Mouse (Mus musculus): Measurements from ENCODE around the gene Wsb2.
"Not testable (repeated sequence)": the region's sequence is repeated elsewhere in the genome, so short reads cannot be mapped to it uniquely, and the experiment has no call there.

The Wsb2 gene

DNA sequence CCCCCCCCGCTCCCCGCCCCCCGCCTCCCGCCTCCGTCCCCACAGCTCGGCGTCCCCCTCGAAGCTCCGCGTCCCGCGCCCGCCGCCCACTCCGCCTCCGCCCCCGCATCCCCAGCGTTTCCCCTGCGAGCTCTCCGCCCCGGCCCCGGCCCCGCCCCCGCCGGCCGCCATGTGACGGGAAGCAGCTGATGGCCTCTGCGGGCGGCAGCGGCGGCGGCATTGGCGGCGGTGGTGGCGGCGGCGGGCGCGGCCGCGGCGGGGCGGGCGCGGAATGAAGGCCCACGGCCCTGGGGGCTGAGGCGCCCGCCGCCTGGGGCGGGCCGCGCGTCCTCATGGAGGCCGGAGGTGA lies at the start of gene Wsb2:
Wsb2 (plus strand) TSS at position 176 of the 349 bp plus-strand sequence.
- in situ Hi-C loops (cut with MboI, MseI): no loop called here

DNA sequence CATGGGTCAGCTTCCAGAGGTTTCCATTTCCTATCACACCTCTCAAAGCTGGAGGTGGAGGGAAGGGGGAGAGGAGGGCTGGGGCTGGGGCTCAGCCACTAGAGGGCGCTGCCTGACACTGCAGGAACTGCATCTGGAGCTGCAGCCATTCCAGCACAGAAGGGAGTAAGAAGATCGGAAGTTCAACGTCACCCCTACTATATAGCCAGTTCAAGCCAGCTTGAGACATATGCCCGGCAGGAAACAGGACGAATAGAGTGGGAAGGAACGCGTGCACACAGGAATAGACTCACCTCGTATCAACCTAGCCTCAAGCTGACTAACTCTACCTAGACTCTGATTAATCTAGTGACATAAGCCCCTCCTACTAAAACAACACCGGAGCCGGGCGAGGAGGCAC lies 49.4 kb upstream of the Wsb2 start:
- in situ Hi-C loops (cut with MboI, MseI): no loop called here

DNA sequence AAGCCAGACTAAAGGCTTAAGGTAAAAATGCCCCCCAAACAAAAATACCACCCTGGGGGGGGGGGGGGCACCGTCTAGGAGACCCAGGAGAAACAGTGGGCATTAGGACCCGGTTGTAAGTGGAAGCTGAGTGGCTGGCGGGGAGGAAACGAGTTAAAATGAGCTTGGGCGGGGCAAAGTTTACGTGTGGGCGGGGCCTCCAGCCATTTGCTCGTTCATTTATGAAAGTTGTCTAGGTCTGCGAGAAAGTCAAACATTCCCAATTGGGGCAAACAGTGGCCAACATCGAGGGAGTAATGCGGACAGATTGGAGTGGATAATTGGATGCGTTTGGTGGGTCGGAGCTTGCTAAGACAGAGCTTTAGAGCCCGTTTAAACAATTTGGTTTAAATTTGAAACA lies 43.7 kb upstream of the Wsb2 start:
- in situ Hi-C loops (cut with MboI, MseI): loop anchor here (10.0 kb wide), 1 partner anchor 181 kb away; no protein-coding TSS in a partner anchor

DNA sequence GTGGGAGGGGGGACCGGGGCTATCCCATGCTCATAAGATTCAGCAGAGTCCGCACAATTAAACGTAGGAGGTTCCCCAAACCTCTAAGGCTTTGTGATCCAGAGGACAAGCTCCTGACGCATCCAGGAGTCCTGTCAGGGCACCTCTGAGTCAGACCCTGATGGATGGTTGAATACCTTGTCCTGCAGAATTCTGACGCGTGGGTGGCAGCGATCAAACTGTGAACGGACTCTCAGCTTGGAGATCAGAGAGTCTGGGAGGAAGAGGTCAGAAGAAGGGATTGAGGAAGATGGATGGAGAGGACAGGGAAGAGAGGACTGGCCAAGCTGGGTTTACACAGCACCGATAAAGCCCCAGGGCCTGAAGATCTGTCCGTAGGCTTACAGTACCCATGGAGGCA lies 43.2 kb upstream of the Wsb2 start:
- in situ Hi-C loops (cut with MboI, MseI): loop anchor here (10.0 kb wide), 1 partner anchor 181 kb away; no protein-coding TSS in a partner anchor

DNA sequence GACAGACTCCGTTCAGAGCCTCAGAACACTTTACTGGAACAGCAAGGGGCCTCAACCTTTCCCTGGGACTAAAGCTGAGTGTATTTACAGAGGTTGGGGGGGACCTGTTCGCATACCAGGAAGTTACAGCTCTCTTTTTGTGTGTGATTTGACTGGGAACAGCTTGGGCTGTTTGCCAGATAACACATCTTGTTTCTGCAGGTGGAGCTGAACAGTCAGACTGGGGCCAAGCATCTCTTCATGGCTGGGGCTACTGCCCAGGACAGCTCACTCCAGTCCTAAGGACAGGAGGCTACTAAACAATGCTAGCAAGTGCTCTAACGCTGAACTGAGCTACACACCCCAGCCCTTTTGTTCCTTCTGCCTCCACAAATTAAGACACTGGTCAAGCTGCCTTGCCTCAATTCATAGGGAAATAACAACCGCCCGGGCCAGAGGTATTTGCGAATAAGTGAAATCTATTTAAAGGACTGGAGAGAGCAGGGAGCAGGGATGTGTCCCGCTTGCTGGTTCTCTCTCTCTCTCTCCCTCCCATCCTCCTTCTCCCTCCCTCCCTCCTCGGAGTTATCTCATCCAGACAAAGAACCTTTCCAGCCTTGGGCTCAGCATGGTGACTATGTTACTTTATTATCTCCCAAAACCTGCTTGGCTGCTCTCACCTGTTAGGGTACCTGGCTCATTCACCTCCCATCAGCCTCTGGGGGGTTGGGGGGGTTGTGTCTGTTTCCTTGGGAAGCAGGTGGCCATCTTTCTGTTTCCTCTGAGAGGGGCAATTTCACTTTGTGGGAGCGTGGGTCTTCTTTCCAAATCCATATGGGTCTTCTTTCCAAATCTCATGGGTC lies 42.3 kb upstream of the Wsb2 start:
- in situ Hi-C loops (cut with MboI, MseI): loop anchor here (10.0 kb wide), 1 partner anchor 180 kb away; no protein-coding TSS in a partner anchor

DNA sequence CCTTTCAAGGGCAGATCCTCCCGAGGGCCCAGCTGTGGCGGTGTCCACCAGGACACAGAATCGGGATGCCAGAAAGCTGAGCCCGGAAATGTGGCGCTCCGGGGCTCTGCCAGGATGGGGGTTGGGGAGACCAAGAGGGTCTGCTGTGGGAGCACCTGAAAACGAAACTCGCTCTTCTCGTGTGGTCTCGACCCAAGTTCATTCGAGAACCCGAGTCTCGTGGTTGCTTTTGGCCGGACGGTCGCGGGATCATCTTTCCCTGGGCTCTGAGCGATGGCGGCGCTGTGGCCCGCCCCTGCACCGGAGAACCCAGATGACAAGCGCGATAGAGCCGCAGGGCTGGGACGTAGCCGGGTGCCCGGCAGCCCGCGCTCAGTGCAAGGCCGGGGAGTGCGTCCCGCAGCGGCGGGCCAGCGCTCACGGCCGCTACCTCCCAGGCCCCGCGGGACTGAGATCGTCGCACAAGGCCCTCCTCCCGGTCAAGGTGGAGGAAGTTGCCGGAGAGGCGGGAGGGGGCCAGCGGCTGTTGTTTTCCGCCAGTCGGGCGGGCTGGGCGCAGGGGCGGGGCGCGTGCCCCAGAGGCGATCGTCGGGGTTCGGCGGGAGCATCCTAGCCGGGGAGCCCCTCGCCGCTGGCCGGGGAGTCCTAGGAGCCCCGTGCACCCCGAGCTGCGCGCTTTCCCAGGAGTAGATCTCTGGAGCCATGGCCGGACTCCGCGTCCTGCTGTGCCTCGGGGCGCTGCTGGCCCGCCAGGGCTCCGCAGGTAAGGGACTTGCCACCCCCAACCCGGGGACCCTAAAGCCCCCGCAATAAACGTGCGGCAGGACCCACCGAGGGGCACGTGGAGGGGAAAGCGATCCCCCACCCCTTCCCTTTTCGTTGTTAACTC lies 38.1 kb upstream of the Wsb2 start, which contains the start of gene Vsig10:
Vsig10 (plus strand) TSS at position 343 of the 889 bp plus-strand sequence.
- in situ Hi-C loops (cut with MboI, MseI): loop anchor here (10.0 kb wide), 1 partner anchor 176 kb away; no protein-coding TSS in a partner anchor

DNA sequence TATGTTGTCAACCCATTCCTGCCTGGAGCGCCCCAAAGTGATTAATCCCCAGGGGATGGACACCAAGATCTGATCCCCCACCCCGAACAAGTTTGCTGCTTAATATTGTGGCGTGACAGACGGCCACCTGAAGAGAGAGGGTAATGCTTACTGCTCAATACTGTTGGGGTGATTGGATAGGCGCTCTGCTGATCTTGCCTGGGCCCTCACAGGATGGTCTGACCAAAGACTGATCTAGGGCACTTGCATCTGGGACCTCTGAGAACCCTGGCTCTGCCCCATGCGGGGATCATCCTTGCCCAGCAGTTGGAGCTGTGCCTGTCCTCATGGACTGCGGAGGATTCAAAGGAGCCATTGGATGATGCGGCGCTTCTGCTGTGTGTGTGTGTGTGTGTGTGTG lies 33.4 kb upstream of the Wsb2 start:
- in situ Hi-C loops (cut with MboI, MseI): no loop called here

DNA sequence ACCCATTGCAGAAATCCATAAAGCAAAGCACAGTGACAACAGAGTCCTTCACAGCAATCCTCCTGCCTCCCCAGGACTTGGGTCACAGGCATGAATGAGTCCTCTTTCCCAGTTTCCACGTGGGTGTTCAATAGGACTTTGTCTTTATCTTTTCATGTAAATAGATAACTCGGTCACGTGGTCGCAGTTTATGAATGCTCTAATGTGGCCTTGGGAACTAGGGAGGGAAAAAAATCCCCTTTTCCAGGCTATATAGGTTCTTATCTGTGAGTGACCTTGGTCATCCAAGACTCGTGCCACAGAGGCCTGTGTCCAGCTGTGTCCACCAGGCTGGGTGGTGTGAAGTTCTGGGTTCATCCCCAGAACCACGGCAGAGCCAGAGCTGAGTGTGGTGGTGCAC lies 30.7 kb upstream of the Wsb2 start:
- in situ Hi-C loops (cut with MboI, MseI): no loop called here

DNA sequence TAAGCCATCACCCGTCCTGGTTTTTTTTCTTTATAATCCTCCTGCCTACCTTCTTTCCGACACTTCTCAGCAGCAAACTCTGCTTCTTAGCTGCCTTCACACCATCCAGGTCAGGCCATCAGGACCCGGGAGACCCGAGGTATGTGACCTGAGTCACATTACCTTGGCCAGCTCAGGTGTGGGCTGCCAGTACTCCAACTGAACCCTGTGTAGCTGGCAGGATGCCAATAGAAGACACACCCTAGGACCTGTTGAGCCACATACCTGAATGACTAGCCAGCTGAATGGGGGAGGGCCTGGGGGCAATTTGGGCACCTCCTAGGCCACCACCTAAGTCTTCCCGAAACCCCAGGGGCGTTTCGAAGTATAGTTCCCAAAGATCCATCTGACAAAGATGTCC lies 26.6 kb upstream of the Wsb2 start:
- in situ Hi-C loops (cut with MboI, MseI): no loop called here

DNA sequence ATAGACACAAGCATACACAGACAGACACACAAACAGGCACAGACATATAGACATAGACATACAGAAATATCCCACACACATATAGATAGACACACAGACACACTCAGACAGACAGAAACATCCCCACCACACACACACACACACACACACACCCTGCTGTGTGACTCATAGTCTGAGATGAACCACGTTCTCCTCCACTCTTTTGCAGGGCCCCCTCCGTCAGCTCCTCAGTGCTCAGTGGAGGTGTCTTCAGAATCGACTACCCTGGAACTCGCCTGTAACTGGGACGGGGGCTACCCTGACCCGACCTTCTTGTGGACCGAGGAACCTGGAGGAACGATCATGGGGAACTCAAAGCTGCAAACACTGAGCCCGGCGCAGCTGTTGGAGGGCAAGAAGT lies 19.1 kb upstream of the Wsb2 start:
- in situ Hi-C loops (cut with MboI, MseI): no loop called here

DNA sequence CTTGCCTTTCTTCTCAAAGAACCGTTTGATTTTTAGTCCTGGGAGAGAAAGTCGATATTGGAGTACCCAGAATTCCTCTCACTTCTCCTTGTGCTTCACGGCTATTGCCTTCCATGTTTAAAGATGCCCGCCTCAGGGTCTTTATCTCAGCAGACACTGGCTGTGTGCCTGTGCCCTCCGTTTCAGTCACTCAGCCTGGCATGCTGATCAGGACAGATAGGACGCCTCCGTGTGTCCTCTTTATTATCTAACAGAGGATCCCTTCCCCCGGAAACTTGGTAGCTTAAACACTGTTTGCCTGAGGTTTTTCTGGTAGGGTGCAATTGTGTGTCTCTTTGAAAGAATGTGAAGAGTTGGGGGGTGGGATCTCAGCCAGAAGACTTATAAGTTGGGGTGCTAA lies 18.6 kb upstream of the Wsb2 start:
- in situ Hi-C loops (cut with MboI, MseI): no loop called here

DNA sequence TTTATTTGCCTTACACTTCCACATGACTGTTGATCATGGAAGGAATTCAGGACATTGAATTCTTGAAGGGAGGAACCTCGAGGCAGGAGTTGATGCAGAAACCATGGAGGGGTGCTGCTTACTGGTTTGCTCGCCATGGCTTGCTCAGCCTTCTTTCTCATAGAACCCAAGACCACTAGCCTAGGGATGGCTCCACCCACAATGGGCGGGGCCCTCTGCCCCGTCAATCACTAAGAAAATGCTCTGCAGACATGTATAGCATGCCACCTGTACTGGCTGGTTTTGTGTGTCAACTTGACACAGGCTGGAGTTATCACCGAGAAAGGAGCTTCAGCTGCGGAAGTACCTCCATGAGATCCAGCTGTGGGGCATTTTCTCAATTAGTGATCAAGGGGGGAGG lies 17.0 kb upstream of the Wsb2 start:
- in situ Hi-C loops (cut with MboI, MseI): no loop called here

DNA sequence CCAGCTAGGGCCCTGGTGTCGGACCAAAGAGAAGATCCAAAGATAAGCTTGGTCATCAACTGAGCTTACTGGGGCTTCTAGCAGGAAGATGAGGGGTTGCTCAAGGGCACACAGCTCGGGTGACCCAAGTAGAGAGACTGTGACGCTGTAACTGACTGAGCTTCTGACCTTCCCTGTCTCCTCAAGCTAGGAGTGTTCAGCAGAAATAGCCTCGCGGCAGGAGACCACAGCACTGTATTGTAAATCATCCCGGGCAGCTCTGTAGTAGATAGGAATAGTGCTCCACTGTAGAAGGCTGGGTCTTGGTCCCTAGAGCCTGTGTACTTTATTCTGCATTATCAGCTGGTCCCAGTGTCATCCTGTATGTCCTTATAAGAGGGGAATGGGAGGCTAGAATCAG lies 15.2 kb upstream of the Wsb2 start:
- in situ Hi-C loops (cut with MboI, MseI): no loop called here

DNA sequence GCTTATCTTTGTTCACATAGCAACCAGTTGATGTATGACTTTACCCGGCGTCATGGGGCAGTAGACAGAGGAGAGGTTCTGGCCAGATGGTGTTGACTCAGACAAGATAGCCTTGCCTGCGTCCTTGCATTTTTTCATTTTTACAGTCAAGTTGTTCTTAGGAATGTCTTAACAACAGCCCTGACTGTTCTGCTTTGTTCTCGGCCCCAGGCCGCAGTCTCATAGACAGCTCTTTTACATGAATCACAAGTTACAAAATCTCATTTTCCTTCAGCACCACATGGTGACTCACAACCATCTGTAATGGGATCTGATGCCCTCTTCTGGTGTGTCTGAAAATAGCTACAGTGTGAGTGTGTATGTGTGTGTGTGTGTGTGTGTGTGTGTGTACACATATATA lies 12.6 kb upstream of the Wsb2 start:
- in situ Hi-C loops (cut with MboI, MseI): not testable (repeated sequence)

DNA sequence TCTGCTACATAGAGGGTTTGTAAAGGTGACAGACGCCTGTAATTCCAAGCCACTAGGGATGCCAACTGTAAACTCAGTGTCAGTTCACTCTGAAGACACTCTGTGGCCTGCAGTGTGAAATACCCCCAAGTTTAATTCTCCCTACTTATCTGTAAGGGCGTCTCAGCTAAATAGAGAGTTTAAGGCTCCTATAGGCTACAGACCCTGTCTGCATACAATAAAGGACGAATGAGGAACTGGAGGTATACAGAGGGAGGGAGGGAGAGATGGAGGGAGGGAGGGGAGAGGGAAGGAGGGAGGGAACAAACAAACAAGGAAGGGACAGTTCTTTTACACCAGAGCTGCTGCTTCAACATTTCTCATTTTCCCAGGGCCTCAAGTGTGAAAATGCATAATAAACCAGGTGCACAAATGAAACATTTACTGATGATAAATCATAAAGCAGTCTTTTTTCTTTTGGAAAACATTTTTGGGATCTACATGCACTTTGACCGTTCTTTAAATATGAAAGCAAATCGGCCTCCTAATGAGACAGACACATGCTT lies 11.6 kb upstream of the Wsb2 start:
- in situ Hi-C loops (cut with MboI, MseI): no loop called here

DNA sequence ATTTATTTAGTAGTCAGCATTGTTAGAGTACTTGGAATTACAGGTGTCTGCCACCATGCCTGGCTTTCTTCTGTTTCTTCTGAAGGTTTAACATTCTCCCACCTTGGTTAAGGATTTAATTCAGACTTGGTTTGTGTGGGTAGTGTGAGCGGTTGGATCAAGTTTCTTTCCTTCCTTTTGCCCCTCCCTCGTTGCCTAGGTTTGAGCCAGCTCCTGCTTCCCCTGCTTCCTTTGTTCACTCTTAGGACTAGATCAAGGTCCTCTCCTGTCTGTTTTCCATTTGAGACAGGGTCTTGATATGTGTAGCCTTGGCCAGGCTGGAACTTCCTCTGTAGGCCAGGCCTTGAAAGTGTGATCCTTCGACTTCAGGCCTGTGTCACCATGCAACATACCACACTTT lies 10.8 kb upstream of the Wsb2 start:
- in situ Hi-C loops (cut with MboI, MseI): no loop called here

DNA sequence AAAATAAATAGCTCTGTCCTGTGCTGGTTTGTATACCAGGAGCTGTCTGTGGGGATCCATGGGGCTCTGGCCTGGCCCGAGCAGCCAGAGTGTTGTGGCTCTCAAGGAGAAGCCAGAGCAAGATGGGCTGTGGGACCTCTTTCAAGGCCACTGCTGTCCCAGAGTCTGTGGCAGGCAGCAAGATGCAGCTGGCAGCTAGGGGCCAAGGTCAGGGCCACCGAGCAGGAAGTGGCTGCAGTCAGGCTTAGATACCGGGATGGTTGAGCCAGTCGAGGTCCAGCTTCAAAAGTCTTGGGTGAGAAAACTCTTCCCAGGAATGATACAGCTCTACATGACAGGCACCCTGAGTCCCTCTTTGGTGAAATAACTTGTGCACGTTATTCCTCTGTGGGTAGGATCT lies 10.1 kb upstream of the Wsb2 start:
- in situ Hi-C loops (cut with MboI, MseI): no loop called here

DNA sequence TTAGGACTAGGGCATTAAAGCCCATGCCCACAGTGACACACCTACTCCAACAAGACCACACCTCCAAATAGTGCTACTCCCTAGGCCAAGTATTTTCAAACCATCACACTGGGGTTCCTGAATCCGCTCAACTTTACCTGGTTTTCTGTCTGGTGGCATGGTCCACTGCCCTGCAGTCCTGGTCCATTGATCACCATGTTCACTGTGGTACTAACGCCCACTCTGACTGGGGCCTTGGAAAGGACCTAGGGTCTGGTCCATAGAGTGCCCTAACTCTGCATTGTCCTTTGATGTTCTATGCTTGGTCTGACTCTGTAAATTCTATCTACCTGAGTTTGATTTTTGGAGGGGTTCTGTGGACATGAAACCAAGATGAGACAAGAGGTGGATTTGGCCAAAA lies 9.3 kb upstream of the Wsb2 start:
- in situ Hi-C loops (cut with MboI, MseI): no loop called here

DNA sequence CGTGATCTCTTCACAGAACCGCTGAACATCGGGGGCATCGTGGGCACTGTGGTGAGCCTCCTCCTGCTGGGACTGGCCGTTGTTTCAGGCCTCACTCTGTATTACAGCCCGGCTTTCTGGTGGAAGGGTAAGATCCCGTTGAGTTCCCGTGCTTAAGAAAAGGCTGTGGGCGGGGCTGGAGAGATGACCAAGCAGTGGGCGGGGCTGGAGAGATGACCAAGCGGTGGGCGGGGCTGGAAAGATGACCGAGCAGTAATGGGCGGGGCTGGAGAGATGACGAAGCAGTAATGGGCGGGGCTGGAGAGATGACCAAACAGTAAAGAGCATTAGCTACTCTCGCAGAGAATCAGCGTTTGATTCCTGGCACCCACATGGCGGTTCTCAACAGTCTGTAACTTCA lies 8.8 kb upstream of the Wsb2 start:
- in situ Hi-C loops (cut with MboI, MseI): no loop called here

DNA sequence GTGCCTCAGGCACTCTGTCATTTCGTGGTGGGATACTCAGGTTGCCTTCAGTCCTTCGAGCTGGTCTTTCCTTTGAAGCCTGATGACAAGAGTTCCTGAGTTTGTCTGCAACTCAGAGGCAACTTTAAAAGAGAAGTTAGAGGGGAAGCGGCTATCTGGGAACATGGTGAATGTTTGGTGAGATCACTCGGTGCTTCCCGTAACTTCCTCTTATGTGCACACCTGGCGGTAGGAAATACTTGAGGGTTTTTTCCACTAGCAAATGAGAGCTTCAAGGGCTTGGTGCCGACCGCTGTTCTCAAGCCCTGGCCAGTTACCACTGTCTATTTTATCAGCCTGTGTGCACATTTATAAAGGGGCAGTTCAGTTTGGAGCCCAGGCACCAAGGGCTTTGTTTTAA lies 3.0 kb upstream of the Wsb2 start:
- in situ Hi-C loops (cut with MboI, MseI): loop anchor here (5.0 kb wide), 1 partner anchor 1342 kb away; no protein-coding TSS in a partner anchor

DNA sequence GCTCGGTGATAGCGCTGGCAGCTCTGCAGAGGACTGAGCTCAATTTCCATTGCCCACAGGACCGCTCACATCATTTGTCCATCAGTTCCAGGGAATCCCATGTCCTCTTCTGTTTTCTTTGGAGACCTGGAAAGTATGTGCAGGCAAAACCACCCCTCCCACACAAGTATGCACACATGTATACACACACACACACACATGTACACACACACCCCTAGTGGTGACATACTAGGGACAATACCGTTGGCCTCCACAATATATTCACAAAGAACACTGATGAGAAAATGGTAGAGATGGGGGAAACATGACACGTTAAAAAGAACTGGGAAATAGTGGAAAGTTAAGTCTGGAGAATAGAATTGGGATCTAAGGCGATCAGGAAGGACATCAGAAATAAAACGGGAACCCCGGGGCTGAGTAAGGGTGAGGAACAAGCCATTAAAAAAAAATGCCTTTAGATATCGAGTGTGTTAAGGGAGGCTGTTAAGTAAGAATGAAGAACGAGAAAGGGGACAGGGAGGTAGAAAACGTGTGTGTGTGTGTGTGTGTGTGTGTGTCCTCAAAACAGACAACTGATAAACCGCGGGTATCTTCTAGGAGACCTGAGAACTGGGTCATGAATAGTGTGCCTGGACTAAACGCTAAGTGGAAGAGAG lies 1.3 kb upstream of the Wsb2 start:
- in situ Hi-C loops (cut with MboI, MseI): no loop called here
